ENCODE assay signal across 12 mouse cellular contexts in genomic region chr12:100386259-100386658, GRCm38 (mm10).
A peak's percentile ranks its signal among the peaks of the same experiment; 100 is the strongest.
DNase-seq lines count a peak whose midpoint lies in the region; ATAC-seq lines count a peak whose summit lies in the region.
"Had no signal": no experiment of that assay in that cellular context is flagged by ENCODE, and none has a peak within 500 bp of the region (broad histone marks: within the 10 kb centered on the region; RNA-seq: fewer than 3 reads in every experiment).

No protein-coding gene starts in this region.

- no peak overlapping the region for H3K4me3 ChIP-seq in forebrain, embryonic 13.5 days
- no peak overlapping the region for H3K4me3 ChIP-seq in forebrain, embryonic 11.5 days (ENCODE audit: low read depth, low read length)
- no peak overlapping the region for H3K4me3 ChIP-seq in midbrain, embryonic 14.5 days (replicated peaks; ENCODE audit: low read depth, low read length)
- no peak overlapping the region for H3K4me3 ChIP-seq in midbrain, embryonic 11.5 days (ENCODE audit: low read depth, low read length)
- H3K4me3 ChIP-seq: intestine, embryonic 15.5 days; liver, embryonic 15.5 days; neural tube, embryonic 13.5 days had no signal

- no peak overlapping the region for H3K4me2 ChIP-seq in forebrain, embryonic 13.5 days
- H3K4me2 ChIP-seq in forebrain, embryonic 11.5 days (ENCODE audit: low read depth, low read length, severe bottlenecking) = no peak overlapping the region
- H3K4me2 ChIP-seq in midbrain, embryonic 14.5 days (ENCODE audit: low read length) = no peak overlapping the region
- H3K4me2 ChIP-seq in midbrain, embryonic 11.5 days = no peak overlapping the region
- H3K4me2 ChIP-seq: intestine, embryonic 15.5 days; liver, embryonic 15.5 days; neural tube, embryonic 13.5 days had no signal

- H3K36me3 ChIP-seq in forebrain, embryonic 13.5 days (ENCODE audit: poor library complexity, severe bottlenecking) = peaks cover 48% of the 10 kb centered on the region
- H3K36me3 ChIP-seq in forebrain, embryonic 11.5 days (ENCODE audit: control insufficient read depth, insufficient read depth, low read length) = no peaks in the 10 kb centered on the region; the same call in 1 of the 2 replicates
- H3K36me3 ChIP-seq in midbrain, embryonic 14.5 days (ENCODE audit: control insufficient read depth, insufficient read depth, low read length) = peaks cover 49% of the 10 kb centered on the region
- peaks cover 4% of the 10 kb centered on the region for H3K36me3 ChIP-seq in midbrain, embryonic 11.5 days (ENCODE audit: control insufficient read depth, insufficient read depth, low read length)

- intact Hi-C loops in heart, postnatal 10 days (cut with DNase I) = no loop called here
- intact Hi-C loops in heart, postnatal 25 days (cut with DNase I) = no loop called here

- DNase-seq in forebrain, embryonic 11.5 days (ENCODE audit: low spot score) = no peak
- peak; percentile 30 to 33 for DNase-seq in heart, postnatal 10 days
- no peak for DNase-seq in heart, postnatal 25 days (ENCODE audit: low spot score)
- peak; percentile 51 for DNase-seq in midbrain, embryonic 14.5 days
- no peak for DNase-seq in midbrain, embryonic 11.5 days (ENCODE audit: low spot score, missing footprints)
- DNase-seq: adrenal gland, postnatal 36 days had no signal

- 71% methylated on average over 3 of the region's 3 CpGs for WGBS in forebrain, embryonic 13.5 days
- WGBS in forebrain, embryonic 11.5 days = 86% methylated on average over 3 of the region's 3 CpGs
- 76% methylated on average over 3 of the region's 3 CpGs for WGBS in midbrain, embryonic 14.5 days
- 97% methylated on average over 3 of the region's 3 CpGs for WGBS in midbrain, embryonic 11.5 days

- no peak overlapping the region for H3K9ac ChIP-seq in forebrain, embryonic 13.5 days
- H3K9ac ChIP-seq in forebrain, embryonic 11.5 days (ENCODE audit: low read length) = no peak overlapping the region
- no peak overlapping the region for H3K9ac ChIP-seq in midbrain, embryonic 14.5 days (replicated peaks; ENCODE audit: low read length)
- no peak overlapping the region for H3K9ac ChIP-seq in midbrain, embryonic 11.5 days (ENCODE audit: low read length)
- H3K9ac ChIP-seq: intestine, embryonic 15.5 days; liver, embryonic 15.5 days; neural tube, embryonic 13.5 days had no signal

- no peaks in the 10 kb centered on the region for H3K9me3 ChIP-seq in forebrain, embryonic 13.5 days (replicated peaks)
- no peaks in the 10 kb centered on the region for H3K9me3 ChIP-seq in forebrain, embryonic 11.5 days (ENCODE audit: control insufficient read depth, low read length)
- no peaks in the 10 kb centered on the region for H3K9me3 ChIP-seq in midbrain, embryonic 14.5 days (ENCODE audit: control insufficient read depth, low read length)
- no peaks in the 10 kb centered on the region for H3K9me3 ChIP-seq in midbrain, embryonic 11.5 days (ENCODE audit: control insufficient read depth, low read length)
- H3K9me3 ChIP-seq: intestine, embryonic 15.5 days; liver, embryonic 15.5 days; neural tube, embryonic 13.5 days had no signal

- peaks cover 23% of the 10 kb centered on the region for H3K4me1 ChIP-seq in forebrain, embryonic 13.5 days
- H3K4me1 ChIP-seq in forebrain, embryonic 11.5 days (replicated peaks; ENCODE audit: control insufficient read depth, insufficient read depth, low read length) = peaks cover 3% of the 10 kb centered on the region; the same call in 1 of the 2 replicates
- no peaks in the 10 kb centered on the region for H3K4me1 ChIP-seq in midbrain, embryonic 14.5 days (ENCODE audit: control insufficient read depth, insufficient read depth, low read length)
- H3K4me1 ChIP-seq in midbrain, embryonic 11.5 days (ENCODE audit: control insufficient read depth, insufficient read depth, low read length) = no peaks in the 10 kb centered on the region
- H3K4me1 ChIP-seq: intestine, embryonic 15.5 days; liver, embryonic 15.5 days had no signal

- ATAC-seq in forebrain, embryonic 13.5 days = peak; percentile 62
- no peak for ATAC-seq in forebrain, embryonic 11.5 days (replicated peaks; ENCODE audit: low FRiP score)
- ATAC-seq in midbrain, embryonic 14.5 days (ENCODE audit: low FRiP score, low TSS enrichment) = no peak
- ATAC-seq in midbrain, embryonic 11.5 days (ENCODE audit: low FRiP score) = no peak
- no peak for ATAC-seq in megakaryocyte progenitor cell, adult 5-6 weeks (replicated peaks; ENCODE audit: poor library complexity)
- ATAC-seq in frontal cortex, adult (ENCODE audit: low TSS enrichment) = no peak
- ATAC-seq: intestine, embryonic 15.5 days had no signal

- no peaks in the 10 kb centered on the region for H3K27me3 ChIP-seq in forebrain, embryonic 13.5 days
- H3K27me3 ChIP-seq in forebrain, embryonic 11.5 days (ENCODE audit: control insufficient read depth, insufficient read depth, low read length) = no peaks in the 10 kb centered on the region
- no peaks in the 10 kb centered on the region for H3K27me3 ChIP-seq in midbrain, embryonic 14.5 days (ENCODE audit: control insufficient read depth, insufficient read depth, low read length)
- H3K27me3 ChIP-seq in midbrain, embryonic 11.5 days (ENCODE audit: control insufficient read depth, insufficient read depth, low read length) = no peaks in the 10 kb centered on the region
- H3K27me3 ChIP-seq: intestine, embryonic 15.5 days; liver, embryonic 15.5 days; neural tube, embryonic 13.5 days had no signal

- no peak overlapping the region for H3K27ac ChIP-seq in forebrain, embryonic 13.5 days
- no peak overlapping the region for H3K27ac ChIP-seq in forebrain, embryonic 11.5 days (ENCODE audit: low read depth, low read length)
- no peak overlapping the region for H3K27ac ChIP-seq in midbrain, embryonic 14.5 days (replicated peaks; ENCODE audit: low read depth, low read length)
- H3K27ac ChIP-seq in midbrain, embryonic 11.5 days (ENCODE audit: low read depth, low read length) = no peak overlapping the region
- H3K27ac ChIP-seq: intestine, embryonic 15.5 days; liver, embryonic 15.5 days; neural tube, embryonic 13.5 days had no signal

Comparison
In these comparisons a context has a peak if more than half of its experiments do, and no peak if none do; other contexts are left out.
1. DNase-seq: peak in heart, postnatal 10 days (2 of 2) and midbrain, embryonic 14.5 days (single experiment); none in forebrain, embryonic 11.5 days (single experiment), heart, postnatal 25 days (single experiment) and midbrain, embryonic 11.5 days (single experiment).